Mouse (Mus musculus): ENCODE results near the gene Eppin. TPM values are rescaled to one million over a fixed set of nuclear protein-coding genes. Genes with fewer than 3 reads are reported as not detected.

Eppin gene
- not detected for polyA plus RNA-seq (2017; shearing (Covaris generic))

GRCm38 (mm10) chr2:164593494-164593893 lies at the start of gene Eppin:
TSS of gene Eppin (minus strand) at chr2:164593594.

DNA sequence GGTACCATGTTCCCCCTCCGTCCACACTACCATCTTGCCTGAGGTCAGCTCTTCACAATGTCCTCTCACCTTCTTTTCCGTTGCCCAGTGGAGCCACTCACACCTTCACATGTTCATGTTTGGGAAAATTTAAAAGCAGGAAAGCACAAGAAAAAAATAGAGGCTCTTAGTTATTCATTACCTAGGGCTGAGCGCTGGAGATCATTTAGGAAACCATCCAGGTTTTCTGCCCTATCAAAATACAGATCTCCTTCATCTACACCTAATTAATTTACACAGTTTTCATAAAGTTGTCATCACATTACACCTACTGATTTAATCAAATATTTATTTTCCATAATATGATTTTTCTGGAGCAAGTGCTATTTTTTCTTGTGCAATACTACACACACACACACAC lies 45.3 kb upstream of the Eppin start, which contains the start of gene Wfdc16:
Gene Wfdc16 (minus strand): TSS at position 101 of the 400 bp plus-strand sequence.

GRCm38 (mm10) chr2:164613471-164613870 lies 20.1 kb upstream of the Eppin start, which contains the start of the genes Wfdc6b and Wfdc8:
TSS of gene Wfdc6b (plus strand) at chr2:164613522.
TSS of gene Wfdc8 (minus strand) at chr2:164613626.

DNA sequence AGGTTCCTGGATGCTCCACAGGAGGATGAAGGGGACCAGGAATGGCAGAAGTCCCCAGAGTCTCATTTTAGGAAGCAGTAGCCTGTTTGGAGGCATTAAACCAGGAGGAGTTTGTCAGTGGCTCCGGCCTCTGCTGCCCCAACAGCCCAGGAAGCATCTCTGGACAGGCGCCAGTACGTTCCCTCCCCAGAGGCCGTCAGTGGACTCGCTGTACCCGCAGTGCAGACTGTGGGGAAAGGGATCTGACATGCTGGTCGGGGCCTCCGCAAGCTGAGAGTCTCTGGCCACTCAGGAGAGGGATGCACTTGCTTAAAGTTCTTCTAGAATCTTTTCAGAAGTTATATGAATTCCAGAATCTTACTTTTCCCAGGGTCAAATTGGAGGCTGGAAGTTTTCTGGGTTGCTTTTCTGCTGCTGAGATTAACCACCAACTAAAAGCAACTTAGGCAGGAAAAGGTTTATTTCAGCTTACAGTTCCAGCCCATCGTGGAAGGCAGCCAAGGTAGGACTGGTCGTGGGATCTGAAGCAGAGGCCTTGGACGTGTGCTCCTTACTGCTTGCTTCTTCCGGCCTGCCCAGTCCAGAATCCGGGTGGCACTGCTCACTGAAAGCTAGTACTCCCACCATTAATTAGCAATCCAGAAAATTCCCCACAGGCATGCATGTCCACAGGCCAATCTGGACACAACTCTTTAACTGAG lies 8.2 kb downstream of the Eppin start, which contains the start of gene Wfdc6a:
Gene Wfdc6a (minus strand): TSS at position 423 of the 701 bp plus-strand sequence.

DNA sequence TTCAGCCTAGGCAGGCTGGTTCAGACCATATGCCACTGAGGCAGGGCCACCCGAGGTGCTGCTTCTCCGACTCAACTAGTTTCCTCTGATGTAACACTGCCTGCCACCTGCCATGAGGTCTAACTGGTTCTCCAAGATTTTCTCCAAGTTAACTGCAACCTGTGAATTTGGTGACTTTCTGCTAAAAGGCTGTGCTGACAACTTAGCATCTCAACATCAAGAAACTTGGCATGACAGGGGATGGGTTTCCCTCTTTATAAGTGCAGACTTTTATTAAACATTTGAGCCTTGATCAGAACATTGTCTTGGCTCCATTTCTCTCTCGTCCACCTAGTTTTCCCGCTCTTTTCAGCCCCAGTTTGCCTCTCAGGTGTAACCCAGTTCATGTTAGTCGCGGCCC lies 20.0 kb downstream of the Eppin start, which contains the start of gene Spint3:
Gene Spint3 (minus strand): TSS at position 101 of the 400 bp plus-strand sequence.

GRCm38 (mm10) chr2:164562391-164563188 lies 30.8 kb downstream of the Eppin start, which contains the start of gene Wfdc2:
TSS of gene Wfdc2 (plus strand) at chr2:164562413.

Other genes starting within 250 kb of the Eppin start
- 10 to 100 TPM in 1 of 2 experiments, 1 to 10 TPM in 1; 1.5 to 18.8 TPM for gene Slpi, start 204.5 kb downstream of the Eppin start, polyA plus RNA-seq (2017; shearing (Covaris generic))
- gene Rbpjl, start 190.5 kb downstream of the Eppin start, polyA plus RNA-seq (2017; shearing (Covaris generic)), result under 1 TPM in 1 of 2 experiments, not detected in 1; 0.66 TPM
- under 1 TPM; 0.11 to 0.73 TPM for gene Matn4, start 188.4 kb downstream of the Eppin start, polyA plus RNA-seq (2017; shearing (Covaris generic))
- 10 to 100 TPM in 1 of 2 experiments, 1 to 10 TPM in 1; 2.2 to 24.3 TPM for gene Sdc4, start 149.7 kb downstream of the Eppin start, polyA plus RNA-seq (2017; shearing (Covaris generic))
- gene Sys1, start 136.6 kb downstream of the Eppin start, polyA plus RNA-seq (2017; shearing (Covaris generic)), result 10 to 100 TPM; 81.2 to 96.0 TPM
- 10 to 100 TPM; 19.7 to 21.3 TPM for gene Gm20458, start 132.6 kb downstream of the Eppin start, polyA plus RNA-seq (2017; shearing (Covaris generic))
- under 1 TPM; 0.41 to 0.62 TPM for gene Trp53tg5, start 119.9 kb downstream of the Eppin start, polyA plus RNA-seq (2017; shearing (Covaris generic))
- gene Dbndd2, start 107.5 kb downstream of the Eppin start, polyA plus RNA-seq (2017; shearing (Covaris generic)), result 1 to 10 TPM; 6.3 to 6.8 TPM
- 10 to 100 TPM; 27.1 to 28.8 TPM for gene Pigt, start 96.1 kb downstream of the Eppin start, polyA plus RNA-seq (2017; shearing (Covaris generic))
- gene Wfdc2, start 31.2 kb downstream of the Eppin start, polyA plus RNA-seq (2017; shearing (Covaris generic)), result 1 to 10 TPM in 1 of 2 experiments, not detected in 1; 3.3 TPM
- not detected for gene Spint3, start 20.1 kb downstream of the Eppin start, polyA plus RNA-seq (2017; shearing (Covaris generic))
- not detected for gene Wfdc6a, start 8.1 kb downstream of the Eppin start, polyA plus RNA-seq (2017; shearing (Covaris generic))
- 1 to 10 TPM in 1 of 2 experiments, not detected in 1; 3.0 TPM for gene Wfdc6b, start 19.9 kb upstream of the Eppin start, polyA plus RNA-seq (2017; shearing (Covaris generic))
- gene Wfdc8, start 20.0 kb upstream of the Eppin start, polyA plus RNA-seq (2017; shearing (Covaris generic)), result 1 to 10 TPM in 1 of 2 experiments, not detected in 1; 1.6 TPM
- not detected for gene Wfdc16, start 45.2 kb upstream of the Eppin start, polyA plus RNA-seq (2017; shearing (Covaris generic))
- gene Wfdc10, start 62.5 kb upstream of the Eppin start, polyA plus RNA-seq (2017; shearing (Covaris generic)), result under 1 TPM in 1 of 2 experiments, not detected in 1; 0.88 TPM
- gene Wfdc9, start 63.0 kb upstream of the Eppin start, polyA plus RNA-seq (2017; shearing (Covaris generic)), result 1 to 10 TPM in 1 of 2 experiments, under 1 TPM in 1; 0.51 to 1.6 TPM
- not detected for gene Wfdc11, start 80.5 kb upstream of the Eppin start, polyA plus RNA-seq (2017; shearing (Covaris generic))
- not detected for gene Wfdc13, start 91.5 kb upstream of the Eppin start, polyA plus RNA-seq (2017; shearing (Covaris generic))
- not detected for gene Spint4, start 104.9 kb upstream of the Eppin start, polyA plus RNA-seq (2017; shearing (Covaris generic))
- gene Spint5, start 121.7 kb upstream of the Eppin start, polyA plus RNA-seq (2017; shearing (Covaris generic)), result not detected
- 1 to 10 TPM in 1 of 2 experiments, under 1 TPM in 1; 0.20 to 2.9 TPM for gene Wfdc3, start 152.3 kb upstream of the Eppin start, polyA plus RNA-seq (2017; shearing (Covaris generic))
- gene Dnttip1, start 152.4 kb upstream of the Eppin start, polyA plus RNA-seq (2017; shearing (Covaris generic)), result 10 to 100 TPM; 61.3 to 61.5 TPM
- gene Ube2c, start 176.3 kb upstream of the Eppin start, polyA plus RNA-seq (2017; shearing (Covaris generic)), result 1 to 10 TPM; 1.7 to 2.9 TPM
- not detected for gene Tnnc2, start 186.4 kb upstream of the Eppin start, polyA plus RNA-seq (2017; shearing (Covaris generic))
- gene Snx21, start 192.2 kb upstream of the Eppin start, polyA plus RNA-seq (2017; shearing (Covaris generic)), result 1 to 10 TPM; 8.2 to 9.8 TPM
- gene Acot8, start 211.3 kb upstream of the Eppin start, polyA plus RNA-seq (2017; shearing (Covaris generic)), result 10 to 100 TPM; 29.7 to 34.5 TPM
- gene Zswim3, start 211.5 kb upstream of the Eppin start, polyA plus RNA-seq (2017; shearing (Covaris generic)), result 10 to 100 TPM in 1 of 2 experiments, 1 to 10 TPM in 1; 8.2 to 11.0 TPM
- gene Zswim1, start 229.1 kb upstream of the Eppin start, polyA plus RNA-seq (2017; shearing (Covaris generic)), result 10 to 100 TPM; 19.3 to 20.7 TPM
- gene Spata25, start 234.9 kb upstream of the Eppin start, polyA plus RNA-seq (2017; shearing (Covaris generic)), result not detected
- 100 to 1,000 TPM; 179 to 196 TPM for gene Ctsa, start 239.3 kb upstream of the Eppin start, polyA plus RNA-seq (2017; shearing (Covaris generic))
- 1 to 10 TPM; 1.3 to 2.8 TPM for gene Neurl2, start 239.9 kb upstream of the Eppin start, polyA plus RNA-seq (2017; shearing (Covaris generic))